Mouse (Mus musculus) left cerebral cortex, adult 2 months (tissue): Measurements from ENCODE around the gene Brd1. TPM values are rescaled to one million over a fixed set of nuclear protein-coding genes. Genes with fewer than 3 reads are reported as not detected.
"Not testable (repeated sequence)": the region's sequence is repeated elsewhere in the genome, so short reads cannot be mapped to it uniquely, and the experiment has no call there.

Experiments used
- DNase-seq, 2 experiments: peaks; one replicate each; pipeline ENCODE4 v3.0.0; 2021 to 2022; ENCODE audit warnings: low spot score in 2 of 2, mixed read lengths in 1 of 2; ENCODE audit errors: extremely low spot score in 1 of 2
- H3K27ac ChIP-seq: fragments of 200-600 bp; 2 replicates; pipeline ENCODE4 v1.8.1; 2022
- H3K4me3 ChIP-seq: fragments of 200-600 bp; 2 replicates; pipeline ENCODE4 v1.8.1; 2022
- CTCF ChIP-seq: fragments of 200-600 bp; IDR thresholded peaks from 2 replicates; pipeline ENCODE4 v1.8.1; 2022; ENCODE audit warnings: antibody characterized with exemption, mild to moderate bottlenecking, moderate library complexity
- intact Hi-C: fragments of 180-260 bp; cut with DNase I; formaldehyde crosslinking; loops from one replicate; pipeline ENCODE4 v1.15.1; 2025
- long read RNA-seq, 2 experiments: library from polyadenylated mRNA; stranded (forward); transcript quantifications; one replicate each; pipeline ENCODE4 v2.0.0; 2021; ENCODE audit warnings: borderline mapping rate in 2 of 2
- total RNA-seq, 2 experiments: library from RNA; stranded (reverse); gene quantifications; 2 replicates each; pipeline ENCODE4 v1.2.3; 2021

Brd1 gene
- total RNA-seq, result 10 to 100 TPM; 54.5 to 57.8 TPM
- long read RNA-seq, experiment 1, full-length matches to known transcripts, result 16 of 58 reads
- long read RNA-seq, experiment 1, partial matches to known transcripts, result 18 of 58 reads
- long read RNA-seq, experiment 1, other reads (novel, unspliced or antisense), result 24 of 58 reads
- long read RNA-seq, experiment 2, full-length matches to known transcripts, result 7 of 37 reads
- long read RNA-seq, experiment 2, partial matches to known transcripts, result 9 of 37 reads
- long read RNA-seq, experiment 2, other reads (novel, unspliced or antisense), result 21 of 37 reads

DNA sequence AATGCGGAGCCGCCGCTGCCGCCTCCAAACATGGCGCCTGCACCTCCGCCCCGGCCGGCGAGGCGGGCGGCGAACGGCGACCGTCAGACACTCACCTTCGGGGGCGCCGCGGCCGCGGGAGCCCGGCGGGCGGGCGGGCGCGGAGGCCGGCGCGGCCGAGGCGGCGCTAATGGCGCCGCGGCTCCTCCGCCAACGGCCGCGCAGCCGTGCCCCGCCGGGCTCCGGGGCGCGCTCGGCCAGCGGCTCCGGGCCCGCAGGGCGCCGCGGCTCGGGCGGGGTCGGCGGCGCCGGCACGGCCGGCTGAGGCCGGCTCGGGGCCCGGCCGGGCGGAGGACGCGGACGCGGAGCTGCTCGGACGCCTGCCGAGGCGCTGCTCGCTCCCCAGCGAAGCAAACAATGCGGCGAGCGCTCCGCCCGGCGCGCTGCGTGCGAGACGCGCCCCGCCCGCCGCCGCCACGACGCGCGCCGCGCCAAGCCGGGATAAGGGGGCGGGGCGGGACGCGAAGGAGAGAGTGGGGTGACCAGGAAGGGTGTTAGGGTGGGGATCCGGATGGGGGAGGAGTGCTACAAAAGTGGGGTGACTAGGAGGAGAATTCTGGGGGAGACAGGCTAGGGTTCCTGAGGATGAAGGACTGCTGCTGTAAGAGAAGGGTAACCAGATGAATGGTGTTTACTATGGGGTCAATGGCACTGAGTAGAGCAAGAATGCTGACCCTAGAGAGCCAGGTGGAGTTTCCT is at the start of gene Brd1:
Gene Brd1 (minus strand): TSS at position 400 of the 738 bp plus-strand sequence.
- intact Hi-C loops, result loop anchor here (2.0 kb wide), 1 partner anchor 17 kb away; the partner anchor contains the start of gene Zbed4
- peak within 1 kb of the TSS; percentile 85 for H3K27ac ChIP-seq
- no peak for TF ChIP-seq CTCF
- peak; percentile 86 to 88 for DNase-seq
- peak within 1 kb of the TSS; percentile 95 for H3K4me3 ChIP-seq

DNA sequence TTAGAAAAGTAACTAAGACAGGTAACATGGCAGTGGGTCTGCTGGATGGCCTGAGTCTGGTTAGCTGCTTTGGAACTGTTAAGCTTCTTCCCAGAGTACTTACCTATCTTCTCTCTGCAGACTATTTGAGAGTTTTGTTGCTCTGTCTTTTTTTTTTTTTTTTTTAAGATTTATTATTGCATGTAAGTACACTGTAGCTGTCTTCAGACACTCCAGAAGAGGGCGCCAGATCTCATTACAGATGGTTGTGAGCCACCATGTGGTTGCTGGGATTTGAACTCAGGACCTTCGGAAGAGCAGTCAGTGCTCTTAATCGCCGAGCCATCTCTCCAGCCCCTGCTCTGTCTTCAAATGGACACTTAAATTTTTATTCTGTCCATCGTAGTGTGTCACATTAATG is 40.6 kb upstream of the Brd1 start:
- intact Hi-C loops, DNase-seq, H3K27ac ChIP-seq, H3K4me3 ChIP-seq: not testable (repeated sequence)
- peak; percentile 24; the same call in 1 of the 2 replicates for TF ChIP-seq CTCF

- DNase-seq, result no peak
- no peak overlapping the region for H3K27ac ChIP-seq
- H3K4me3 ChIP-seq, result no peak overlapping the region
- TF ChIP-seq CTCF, result no peak
- intact Hi-C loops, result no loop called here
These were observed 34.5 kb upstream of the Brd1 start for GRCm38 (mm10) chr15:88768537-88768936.

DNA sequence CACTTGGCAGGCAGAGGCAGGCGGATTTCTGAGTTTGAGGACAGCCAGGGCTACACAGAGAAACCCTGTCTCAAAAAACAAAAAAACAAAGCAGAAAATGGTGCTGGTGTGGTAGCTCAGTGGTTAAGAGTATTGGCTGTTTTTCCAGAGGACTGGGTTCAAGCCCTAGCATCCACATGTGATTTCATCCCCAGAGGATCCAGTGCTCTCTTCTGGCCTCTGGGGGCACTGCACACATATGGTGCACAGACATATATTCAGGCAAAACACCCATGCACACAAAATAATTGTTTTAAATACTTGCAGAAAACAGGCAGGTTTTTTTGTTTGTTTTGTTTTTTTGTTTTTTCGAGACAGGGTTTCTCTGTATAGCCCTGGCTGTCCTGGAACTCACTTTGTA is 32.1 kb upstream of the Brd1 start:
- H3K4me3 ChIP-seq, intact Hi-C loops, H3K27ac ChIP-seq, DNase-seq: not testable (repeated sequence)
- peak; percentile 23 for TF ChIP-seq CTCF

DNA sequence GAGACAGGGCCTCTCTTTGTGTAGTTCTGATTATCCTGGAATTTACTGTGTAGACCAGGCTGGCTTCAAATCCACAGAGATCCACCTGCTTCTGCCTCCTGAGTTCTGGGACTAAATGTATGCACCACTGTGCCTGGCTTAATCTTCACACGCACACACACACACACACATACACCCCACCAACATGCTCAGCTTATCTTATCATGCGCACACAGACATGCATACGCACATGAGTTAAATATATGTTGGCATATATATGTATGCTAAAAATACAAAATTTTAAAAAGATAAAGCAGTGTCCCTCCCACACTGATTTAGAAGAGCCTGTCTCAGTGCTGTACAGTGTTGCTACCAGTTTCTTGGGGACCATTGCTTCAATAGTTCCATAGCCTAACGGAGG is 27.5 kb upstream of the Brd1 start:
- no peak for DNase-seq
- H3K4me3 ChIP-seq, result no peak overlapping the region
- intact Hi-C loops, result no loop called here
- no peak overlapping the region for H3K27ac ChIP-seq
- TF ChIP-seq CTCF, result no peak

GRCm38 (mm10) chr15:88758061-88758460 is 24.0 kb upstream of the Brd1 start:
- intact Hi-C loops, result no loop called here
- H3K27ac ChIP-seq, result no peak overlapping the region
- TF ChIP-seq CTCF, result no peak
- no peak for DNase-seq
- H3K4me3 ChIP-seq, result no peak overlapping the region

DNA sequence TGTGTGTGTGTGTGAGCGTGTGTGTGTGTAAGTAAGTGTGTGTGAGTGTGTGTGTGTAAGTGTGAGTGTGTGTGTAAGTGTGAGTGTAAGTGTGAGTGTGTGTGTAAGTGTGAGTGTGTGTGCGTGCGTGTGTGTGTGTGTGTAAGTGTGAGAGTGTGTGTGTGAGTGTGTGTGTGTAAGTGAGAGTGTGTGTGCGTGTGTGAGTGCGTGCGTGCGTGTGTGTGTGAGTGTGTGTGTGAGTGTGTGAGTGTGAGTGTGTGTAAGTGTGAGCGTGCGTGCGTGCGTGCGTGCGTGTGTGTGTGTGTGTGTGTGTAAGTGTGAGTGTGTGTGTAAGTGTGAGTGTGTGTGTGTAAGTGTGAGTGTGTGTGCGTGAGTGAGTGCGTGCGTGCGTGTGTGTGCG is 21.7 kb upstream of the Brd1 start:
- intact Hi-C loops, result no loop called here
- TF ChIP-seq CTCF, result no peak
- DNase-seq, result no peak
- Histone ChIP-seq H3K4me3 (no peak overlapping the region), H3K27ac (no peak overlapping the region)

GRCm38 (mm10) chr15:88754896-88755295 is 20.9 kb upstream of the Brd1 start:
- H3K27ac ChIP-seq, result no peak overlapping the region
- no peak overlapping the region for H3K4me3 ChIP-seq
- DNase-seq, result no peak
- no peak for TF ChIP-seq CTCF
- intact Hi-C loops, result loop anchor here (5.0 kb wide), 1 partner anchor 62 kb away; the partner anchor contains the start of genes Alg12 and Creld2

- intact Hi-C loops, result loop anchor here (5.0 kb wide), 1 partner anchor 65 kb away; the partner anchor contains the start of genes Alg12 and Creld2
- DNase-seq, result no peak
- no peak overlapping the region for H3K27ac ChIP-seq
These were observed 18.3 kb upstream of the Brd1 start for GRCm38 (mm10) chr15:88752403-88752733.

GRCm38 (mm10) chr15:88751564-88752402 is 17.8 kb upstream of the Brd1 start, which contains the start of gene Zbed4:
TSS of gene Zbed4 (plus strand) at chr15:88751660.
- Histone ChIP-seq H3K4me3 (peak within 1 kb of the TSS; percentile 88), H3K27ac (peak within 1 kb of the TSS; percentile 85)
- TF ChIP-seq CTCF, result no peak
- DNase-seq, result peak; percentile 37 to 41
- intact Hi-C loops, result loop anchor here (2.0 to 5.0 kb wide), 2 partner anchors 17 to 66 kb away; partner anchors contain the start of genes Alg12, Brd1 and Creld2

More at GRCm38 (mm10) chr15:88752403-88752733, 18.3 kb upstream of the Brd1 start:
- no peak for TF ChIP-seq CTCF
- H3K4me3 ChIP-seq, result peak overlapping the region; percentile 88
